Mouse (Mus musculus): ENCODE data around the gene Kif26a.

Kif26a gene

DNA sequence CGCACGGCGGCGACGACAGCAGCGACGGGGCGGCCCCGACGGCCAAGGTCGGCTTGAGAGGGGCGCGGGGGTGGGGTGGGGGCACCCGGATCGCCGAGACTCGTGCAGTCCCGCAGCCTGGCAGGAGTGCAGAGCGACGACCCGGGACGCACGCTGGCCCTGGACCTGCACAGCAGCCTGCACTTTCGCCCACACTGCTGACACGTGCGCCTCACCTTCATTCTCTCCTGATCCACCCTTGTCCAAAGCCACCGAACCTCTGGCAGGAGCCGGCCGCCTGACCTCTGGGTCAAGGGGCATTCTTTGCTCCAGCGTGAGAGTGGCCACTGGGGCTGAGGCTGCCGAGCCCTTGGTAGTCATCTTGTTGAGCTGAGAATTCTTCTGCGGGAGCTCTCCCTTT is 15.1 kb upstream of the Kif26a start:
- DNase-seq = no peak

DNA sequence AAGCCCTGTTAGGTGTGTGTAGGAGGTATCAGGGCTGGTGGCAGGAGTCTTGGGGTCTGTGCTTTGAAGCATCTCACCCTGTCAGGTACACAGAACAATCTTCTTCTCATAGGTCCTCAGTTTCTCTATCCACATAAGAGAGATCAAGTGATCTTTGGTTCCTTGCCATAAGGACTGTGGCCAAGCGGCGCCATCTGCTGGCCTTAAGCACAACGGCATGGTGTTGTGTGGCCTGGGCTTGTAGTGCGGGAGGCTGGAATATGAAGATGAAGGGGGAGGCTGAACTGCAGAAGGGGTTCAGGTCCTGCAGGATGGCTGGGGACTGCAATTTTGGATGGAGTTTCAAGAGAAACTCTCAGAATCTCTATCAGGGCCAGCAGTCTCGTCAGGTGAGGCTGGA is 5.8 kb upstream of the Kif26a start:
- DNase-seq = no peak

DNA sequence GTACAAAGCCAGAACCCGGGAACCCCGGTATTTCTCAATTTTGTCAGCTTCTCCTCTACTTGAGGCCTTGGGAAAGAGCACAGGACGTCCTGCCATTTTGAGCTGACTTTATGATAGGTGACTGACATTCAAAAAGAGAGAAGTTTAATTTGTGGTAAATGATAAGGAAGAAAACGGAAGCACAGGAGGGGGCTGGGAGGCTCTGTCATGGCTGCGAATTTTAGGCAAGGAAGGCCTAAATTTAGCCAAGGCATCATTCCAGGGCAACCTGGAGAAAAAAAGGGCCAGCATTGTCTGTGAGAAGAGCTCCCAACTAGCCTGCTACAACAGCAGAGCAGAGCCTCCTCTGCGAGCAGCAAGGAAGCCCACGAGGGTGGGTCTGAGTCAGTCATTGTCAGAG is 5.3 kb upstream of the Kif26a start:
- DNase-seq = no peak

DNA sequence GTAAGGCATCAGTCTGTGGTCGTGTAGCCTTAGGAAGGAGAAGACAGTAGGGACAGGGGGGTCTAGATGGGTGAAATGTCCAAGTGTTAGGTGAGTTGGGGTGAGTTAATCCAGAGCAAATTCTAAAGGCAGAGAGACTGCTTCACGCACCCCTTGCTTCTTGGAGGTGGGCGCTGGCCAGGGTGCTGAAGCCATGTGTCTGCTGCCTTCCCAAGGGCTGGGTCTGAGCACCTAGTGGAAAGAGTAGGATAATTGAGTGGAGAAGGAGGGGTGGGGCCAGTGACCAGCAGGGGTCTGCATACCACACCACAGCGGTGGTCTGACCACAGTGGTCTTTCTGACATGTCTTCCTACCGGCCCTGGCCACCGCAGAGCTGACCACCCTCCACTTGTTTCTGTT is 4.7 kb upstream of the Kif26a start:
- no peak for DNase-seq

DNA sequence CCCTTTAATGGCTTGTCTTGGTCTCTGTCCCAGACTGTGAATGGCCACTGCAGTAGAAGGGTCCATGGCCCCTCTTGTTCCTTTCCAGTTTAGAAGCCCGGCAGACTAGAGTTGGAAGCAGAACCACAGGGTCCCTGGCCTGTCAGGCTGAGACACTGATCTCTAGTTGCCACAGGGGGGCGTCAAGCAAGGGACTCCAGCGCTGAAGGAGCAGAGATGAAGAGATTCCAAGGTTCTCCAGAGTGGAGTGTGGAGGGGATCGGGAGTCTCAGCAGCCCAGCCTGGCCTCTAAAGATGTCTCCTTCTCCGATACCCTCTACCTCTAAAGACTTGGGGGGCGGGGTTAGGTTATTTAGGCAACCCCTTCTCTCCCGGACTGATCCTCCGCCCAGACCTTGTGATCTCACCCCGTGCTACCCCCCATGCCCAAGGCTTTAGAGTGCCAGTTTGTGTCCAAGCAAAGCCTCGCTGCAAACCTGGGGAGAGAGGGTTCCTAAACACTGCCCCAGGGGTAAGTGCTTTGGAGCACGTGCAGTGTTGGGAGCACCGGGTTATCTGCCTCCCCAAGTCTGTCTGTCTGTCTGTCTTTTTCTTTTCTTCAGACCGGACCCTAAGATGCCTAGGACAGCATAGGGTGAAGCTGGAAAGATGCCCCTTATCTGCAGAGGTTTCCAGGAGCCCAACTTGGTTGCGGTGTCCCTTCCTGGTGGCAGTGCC is 2.7 kb upstream of the Kif26a start:
- DNase-seq = no peak

DNA sequence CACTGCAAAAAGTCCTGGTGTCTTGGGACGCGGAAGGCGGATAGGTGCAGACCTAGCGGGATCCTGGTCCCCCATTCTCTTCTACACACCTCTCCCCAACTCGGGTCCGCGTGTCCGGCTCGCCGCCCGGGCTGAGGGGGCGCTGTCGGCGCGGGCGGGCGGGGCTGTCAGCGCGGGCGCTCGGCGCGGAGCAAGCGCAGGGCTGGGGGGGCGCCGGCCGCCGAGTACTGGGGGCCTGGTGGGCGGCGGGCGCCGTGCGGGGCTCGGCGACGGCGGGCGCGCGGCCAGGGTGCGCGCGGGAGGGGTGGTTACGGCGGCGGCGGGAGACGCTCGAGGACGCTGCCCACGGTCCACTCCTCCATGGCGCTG is 2.2 kb upstream of the Kif26a start:
- no peak for DNase-seq

DNA sequence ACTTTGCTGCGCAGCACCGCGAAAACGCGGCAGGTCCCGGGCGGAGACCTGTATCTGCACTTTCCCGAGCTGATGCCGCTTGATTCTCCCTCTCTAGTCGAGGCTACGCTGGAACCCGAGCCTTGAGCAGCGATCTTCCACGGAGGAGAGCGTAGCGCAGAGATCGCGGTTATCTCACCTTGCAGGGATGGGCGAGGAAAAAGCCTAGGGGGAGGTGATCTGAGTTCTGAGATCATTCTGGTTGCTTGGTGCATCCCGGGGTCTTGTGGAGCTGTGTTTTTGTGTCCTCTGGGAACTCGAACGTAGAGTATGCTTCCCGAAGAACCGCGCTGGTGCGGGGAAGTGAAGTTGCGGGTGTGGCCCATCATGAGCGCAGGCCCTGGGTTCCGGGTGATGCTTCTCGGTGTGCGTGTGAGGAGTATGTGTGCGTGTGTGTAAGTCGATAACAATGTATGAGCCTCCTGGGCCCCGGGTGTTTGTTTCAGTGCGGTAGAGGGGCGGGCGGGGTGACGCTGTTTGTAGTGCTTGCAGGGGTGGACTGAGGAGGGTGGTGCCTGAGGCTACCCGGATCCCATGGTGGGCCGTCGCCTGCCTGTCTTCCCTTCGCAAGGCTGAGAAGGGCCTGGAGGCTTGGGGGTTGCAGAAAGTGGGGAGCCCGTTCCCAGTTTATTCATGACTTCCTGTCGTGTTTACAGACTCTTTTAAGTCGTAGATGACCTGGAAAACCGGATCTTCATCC is 1.5 kb upstream of the Kif26a start:
- no peak for DNase-seq

DNA sequence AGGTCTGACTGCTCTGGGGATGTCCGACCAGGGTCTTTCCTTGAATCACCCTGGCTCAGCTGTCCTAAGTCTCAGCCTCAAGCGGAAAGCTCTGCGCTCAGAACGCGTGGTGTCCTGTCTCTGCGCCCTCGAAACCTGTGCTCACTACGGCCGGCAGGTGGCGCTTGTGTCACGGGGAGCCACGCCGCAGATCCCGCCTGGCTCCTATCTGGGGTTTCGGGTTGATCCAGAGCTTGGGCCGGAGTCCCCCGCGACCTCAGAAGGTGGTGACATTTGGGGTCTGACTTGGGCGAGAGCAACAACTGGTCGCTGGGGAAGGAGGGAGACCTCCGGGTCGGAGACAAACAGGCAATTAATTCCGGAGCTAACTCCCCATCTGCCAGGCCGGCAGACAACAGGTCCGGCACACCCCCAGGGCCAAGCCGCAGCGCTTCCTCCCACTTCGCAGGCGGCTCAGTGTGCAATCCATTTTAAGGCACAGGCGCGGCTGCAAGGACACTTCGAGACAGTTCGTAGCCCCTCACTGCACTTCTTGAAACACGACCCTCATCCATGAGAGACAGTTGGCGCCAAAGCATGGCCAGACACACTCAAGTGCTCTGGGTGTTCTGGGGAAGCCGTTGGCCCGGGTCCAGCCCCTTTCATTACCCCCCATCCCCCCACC is 665 bp upstream of the Kif26a start:
- DNase-seq = peak; percentile 58

DNA sequence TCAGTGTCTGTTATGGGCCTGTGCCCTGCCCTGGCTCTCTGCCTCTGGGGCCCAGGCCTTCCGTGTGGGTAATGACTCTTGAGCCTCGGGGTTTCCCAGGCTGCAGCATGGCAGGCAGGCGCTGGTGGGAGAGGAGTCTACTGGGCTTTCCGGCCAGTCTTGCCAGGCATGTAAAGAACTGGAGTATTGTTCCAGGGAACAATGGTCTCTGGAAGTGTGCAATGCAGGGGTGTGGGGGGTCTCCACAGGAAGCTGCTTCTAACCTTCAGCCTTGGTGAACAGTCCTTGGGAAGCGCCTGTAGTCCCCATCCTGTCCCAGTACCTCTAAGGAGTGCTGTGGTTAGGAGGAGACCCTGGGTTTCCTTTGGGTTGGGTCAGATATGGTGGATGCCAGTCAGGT is 1.4 kb downstream of the Kif26a start:
- DNase-seq = no peak

DNA sequence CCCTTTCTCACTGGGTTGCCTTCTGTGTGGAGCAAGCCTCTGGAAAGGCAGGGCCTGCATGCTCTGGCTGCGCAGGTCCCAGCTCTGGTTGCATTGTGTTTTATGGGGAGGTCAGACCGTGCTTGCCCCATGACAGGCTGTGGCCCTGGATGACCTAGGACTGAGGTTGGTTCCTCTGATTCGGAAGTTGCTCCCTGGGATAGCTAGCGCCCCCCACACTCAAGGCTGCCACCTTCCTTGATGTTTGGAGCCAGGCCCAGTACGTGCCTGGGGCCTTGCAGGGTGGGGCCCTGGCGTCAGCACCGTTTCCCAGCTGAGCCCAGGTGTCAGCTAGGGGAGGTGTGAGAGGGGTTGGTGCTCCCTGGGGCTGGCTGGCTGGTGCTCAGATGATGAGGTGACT is 4.0 kb downstream of the Kif26a start:
- no peak for DNase-seq

DNA sequence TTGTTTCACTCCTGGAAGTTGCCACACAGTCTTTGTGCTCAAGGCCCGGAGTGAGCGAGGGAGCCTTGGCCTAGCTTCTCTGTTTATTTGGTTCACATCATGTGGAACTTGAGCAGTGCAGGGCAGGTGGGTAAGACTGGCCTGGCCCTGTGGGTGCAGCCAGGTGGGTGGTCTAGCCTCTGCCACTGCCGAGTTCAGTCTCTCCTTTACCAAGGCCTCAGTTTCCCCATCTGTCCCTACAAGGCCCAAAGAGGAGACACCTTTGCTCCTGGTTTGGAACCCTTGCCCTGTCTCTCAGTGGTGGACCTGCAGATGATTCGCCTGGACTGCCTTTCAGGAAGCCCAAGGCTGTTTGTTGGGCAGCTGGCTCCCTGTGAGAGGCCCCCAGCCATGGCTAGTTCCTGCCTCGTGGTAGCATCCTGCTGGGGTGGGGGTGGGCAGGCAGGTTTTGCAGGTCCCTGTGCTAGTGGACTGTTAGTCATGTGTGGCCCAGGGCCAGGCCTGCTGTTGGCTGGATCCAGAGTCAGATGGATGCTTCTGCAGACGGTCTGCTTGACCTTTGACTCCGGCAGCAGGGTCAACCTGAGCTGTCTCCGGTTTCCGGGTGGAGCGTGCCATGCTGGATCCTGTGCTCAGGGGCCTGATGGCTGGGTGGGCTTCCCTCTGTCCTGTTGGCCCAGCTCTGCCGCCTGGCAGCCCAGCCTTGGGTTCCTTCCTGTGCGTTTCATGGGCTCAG is 5.4 kb downstream of the Kif26a start:
- no peak for DNase-seq

DNA sequence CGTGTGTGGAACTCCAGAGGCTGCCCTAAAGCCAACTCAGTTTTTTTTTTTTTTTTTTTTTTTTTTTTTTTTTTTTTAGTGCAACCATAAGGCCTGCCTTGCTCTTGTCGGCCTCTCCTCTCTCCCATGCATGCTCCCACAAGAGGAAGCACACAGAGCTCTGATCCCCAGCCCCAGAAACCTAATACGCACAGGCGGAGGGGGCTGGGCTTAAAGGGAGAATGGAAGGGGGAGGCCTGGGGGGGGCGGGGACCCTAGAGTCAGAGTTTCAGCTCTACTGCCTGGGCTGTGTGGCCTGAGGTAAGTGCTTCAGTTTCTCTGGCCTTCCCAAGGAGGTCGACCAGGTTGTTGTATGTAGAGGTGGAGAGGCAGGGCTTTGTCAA is 6.0 kb downstream of the Kif26a start:
- DNase-seq = no peak

DNA sequence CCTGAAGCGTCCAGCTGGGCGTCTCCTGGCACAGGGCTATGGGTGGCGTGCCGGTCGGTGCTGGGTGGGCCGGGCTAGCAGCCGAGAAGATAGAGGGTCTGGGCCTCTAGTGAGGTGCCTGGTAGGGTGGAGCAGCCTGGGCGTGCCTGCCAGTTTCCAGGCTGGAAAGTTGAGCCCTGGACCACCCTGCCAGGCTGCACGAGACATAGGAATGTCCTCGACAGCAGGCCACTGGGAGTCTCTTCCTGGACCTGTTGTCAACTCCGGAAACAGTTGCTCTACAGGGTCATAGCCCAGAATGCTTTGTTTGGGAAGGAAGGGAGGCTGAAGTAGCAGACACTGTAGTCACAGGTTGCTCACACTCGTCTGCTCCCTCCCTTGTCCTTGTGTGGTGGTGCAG is 7.6 kb downstream of the Kif26a start:
- no peak for DNase-seq

DNA sequence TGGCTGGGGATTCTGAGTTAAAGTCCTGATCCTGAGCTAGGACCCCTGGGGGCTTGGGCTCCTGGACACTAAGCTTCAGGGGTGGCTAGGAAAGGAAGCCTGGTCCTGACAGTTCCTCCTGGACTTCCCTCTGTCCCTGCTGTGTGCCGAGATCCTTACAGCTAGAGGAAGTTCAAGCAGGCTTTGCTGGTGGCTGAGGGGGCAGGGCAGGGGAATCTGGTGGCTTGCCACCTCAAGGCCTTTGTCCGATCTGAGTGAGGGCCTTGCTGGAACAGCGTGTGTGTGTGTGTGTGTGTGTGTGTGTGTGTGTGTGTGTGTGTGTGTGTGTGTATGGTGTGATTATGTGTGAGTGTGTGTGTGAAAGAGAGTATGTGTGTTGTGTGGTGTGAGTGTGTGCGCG is 8.5 kb downstream of the Kif26a start:
- DNase-seq = no peak

DNA sequence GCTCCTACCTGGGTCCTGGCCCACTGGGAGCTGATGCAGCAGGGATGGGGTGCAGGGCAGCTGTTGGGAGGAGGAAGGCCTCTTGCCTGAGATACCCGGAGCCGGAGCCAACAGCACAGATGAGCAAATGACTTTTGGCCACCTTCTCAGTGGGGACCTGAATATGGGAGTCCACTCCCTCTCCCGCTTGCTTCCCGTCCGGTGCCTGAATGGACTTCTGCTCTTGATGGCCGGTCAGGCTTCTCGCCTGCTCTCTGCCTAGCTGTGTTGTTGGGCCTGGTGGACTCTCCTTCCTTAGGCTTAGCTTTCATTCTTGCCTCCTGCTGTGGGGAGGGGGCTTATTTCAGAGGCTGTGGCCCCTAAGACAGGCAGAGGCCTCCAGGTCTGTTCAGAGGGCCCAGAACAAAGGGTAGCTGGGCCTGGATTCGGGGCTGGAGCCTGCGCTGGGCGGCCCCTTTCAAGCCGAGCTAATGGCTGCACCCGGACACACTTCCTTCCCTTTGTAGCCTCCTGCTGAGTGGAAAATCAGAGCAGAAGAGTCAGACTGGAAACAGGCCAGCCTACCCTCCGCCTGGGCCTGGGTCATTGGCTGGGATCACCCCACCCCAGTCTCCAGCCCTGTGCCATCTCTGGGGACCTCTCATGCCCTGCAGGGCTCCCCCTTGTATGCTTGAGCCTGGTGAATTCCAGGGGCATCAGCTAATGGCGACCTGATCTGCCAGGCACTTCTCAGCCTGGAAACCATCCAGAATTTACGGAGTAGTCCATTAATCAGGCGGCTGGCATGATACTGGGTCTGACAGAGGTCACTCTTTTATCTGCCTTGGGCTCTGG is 9.4 kb downstream of the Kif26a start:
- no peak for DNase-seq

DNA sequence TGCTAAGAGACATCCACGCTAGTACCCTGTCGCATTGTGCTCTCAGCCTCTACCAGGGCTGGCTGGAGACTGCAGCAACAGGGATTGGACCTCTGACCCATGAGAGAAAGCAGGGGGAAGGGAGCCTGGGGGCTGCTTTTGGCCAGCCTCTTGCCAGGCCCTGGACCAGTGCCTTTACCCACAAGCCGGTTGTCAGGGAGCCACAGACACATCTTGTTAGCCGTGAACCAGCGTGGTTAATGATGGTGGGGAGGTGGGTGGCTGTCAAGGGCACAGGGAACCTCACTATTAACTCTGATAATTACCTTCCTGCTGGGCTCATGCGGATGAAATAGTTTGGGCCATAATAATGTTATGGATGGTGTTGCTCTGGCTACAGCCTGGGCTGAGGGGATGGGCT is 10.8 kb downstream of the Kif26a start:
- no peak for DNase-seq

DNA sequence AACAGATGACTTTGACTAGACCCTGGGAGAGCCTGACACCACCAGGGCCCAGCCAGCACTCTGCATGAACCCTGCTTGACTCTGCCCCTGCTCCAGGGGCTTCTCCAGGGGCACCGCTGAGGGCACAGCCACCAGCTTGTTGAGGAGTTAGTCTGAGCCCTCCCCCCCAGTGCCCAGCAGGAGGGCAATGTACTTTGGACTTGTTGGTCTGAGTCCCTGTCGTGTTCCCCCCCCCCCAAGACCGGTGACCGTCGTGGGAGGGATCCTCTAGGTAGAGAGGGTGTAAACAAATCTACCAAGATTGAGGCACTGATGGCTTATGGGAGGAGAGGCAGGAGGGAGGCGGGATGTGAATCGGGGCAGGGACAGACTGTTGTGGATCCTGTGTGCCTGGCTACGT is 12.2 kb downstream of the Kif26a start:
- DNase-seq = no peak

DNA sequence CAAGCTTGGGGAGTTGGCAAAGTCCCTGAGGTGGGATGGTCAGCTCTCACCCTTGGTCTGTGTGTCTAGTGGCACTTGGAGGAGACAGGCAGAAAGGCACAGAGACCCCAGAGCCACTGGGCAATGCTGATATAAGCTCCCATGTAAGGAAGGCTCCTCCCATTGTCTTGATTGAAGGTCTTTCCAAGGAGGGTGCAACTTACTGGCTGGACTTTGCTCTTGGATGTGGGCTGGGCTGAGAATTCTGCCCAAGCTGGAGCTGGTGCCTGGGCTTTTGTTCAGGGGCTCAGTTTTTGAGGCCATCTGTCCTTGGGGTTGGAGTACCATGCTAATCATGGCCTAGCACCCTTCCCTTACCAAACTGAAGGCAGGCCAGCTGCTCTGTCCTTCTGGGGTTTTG is 12.8 kb downstream of the Kif26a start:
- DNase-seq = no peak

DNA sequence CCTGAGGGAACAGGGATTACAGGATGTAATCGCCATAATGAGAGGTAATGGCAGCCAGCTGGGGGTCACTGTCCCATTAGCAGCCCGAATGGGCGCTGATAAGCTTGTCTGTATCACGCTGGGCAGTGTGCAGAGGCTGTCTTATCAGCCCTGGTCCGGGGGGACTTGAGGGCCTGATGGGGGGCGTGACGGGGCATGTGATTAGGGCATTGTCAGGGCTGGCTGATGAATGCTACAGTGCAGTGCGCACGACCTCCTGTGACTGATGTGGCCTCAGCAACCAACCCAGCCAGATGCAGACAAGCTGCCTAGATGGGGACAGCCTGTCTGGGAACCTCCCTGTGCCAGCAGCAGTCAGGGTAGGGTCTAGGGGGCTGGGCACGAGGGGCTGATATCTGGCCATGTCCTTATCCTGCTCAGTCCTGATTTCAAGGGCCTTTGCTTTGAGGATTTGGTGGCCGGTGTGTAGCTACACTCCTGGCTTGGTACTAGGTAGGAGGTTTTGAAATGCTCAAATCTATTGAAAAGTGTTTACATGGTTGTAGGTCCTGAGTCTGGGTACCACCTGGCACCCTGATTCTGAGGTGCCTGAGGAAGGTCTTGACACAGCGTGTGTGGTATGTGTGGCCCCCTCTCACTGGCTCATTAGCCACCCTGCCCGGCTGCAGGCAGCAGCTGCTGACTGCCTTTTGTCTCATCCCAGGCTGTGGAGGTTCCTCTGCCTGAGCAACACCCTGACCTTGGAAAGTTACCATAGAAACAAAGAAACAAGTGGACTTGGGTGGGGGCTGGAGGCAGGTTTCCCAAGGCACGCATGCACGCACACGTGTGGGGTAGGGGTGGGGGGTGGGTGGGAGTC is 18.2 kb downstream of the Kif26a start:
- DNase-seq = no peak

DNA sequence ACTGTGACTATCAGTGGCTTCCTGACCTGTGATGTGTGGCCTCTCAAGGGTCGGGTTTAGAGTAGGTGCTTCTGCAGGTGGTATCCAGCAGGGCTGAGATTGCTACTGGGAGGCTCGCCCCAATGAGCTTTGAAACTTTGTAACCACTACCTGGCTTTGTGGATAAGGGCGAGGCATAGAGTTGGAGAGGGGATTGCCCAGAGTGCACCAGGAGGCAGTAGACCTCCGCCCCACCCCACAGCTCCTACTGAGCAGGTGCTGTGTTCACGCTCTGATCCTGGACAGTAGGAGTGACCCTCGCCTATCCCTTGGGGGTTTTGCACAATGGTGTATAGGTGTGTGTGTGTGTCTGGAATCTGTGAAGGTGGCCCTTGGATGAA is 18.8 kb downstream of the Kif26a start:
- no peak for DNase-seq

DNA sequence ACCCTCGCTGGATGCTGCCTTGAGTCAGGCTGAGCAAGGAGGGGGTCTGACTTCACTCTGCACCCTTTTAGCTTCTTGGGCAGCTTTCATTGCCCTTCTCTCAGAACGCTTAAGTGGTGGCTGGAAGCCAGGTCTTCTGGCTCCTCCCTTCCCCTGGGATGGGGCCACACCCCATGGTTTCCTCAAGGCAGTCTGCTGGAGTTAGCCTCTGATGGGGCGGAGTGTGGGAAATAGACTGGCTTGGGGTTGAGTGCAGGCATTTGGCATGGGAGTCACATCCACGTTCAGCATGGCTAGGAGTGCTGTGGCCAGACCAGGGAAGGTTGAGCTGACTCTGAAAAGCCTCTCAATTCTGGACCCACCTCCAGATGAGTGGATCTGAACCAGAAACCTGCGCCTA is 23.2 kb downstream of the Kif26a start:
- DNase-seq = no peak

Data from cerebellum, adult 9-11 months (tissue).